Mouse (Mus musculus) bone marrow, adult 2 months (tissue): ENCODE measurements around the gene Zc3h12a.

Source experiments
- CTCF ChIP-seq: fragments of 200-500 bp; IDR thresholded peaks from 2 replicates; pipeline ENCODE4 v1.5.1; 2011; ENCODE audit warnings: low read length, control low read depth; ENCODE audit not compliant: control insufficient read depth, insufficient read depth
- POLR2A ChIP-seq: fragments of 200-500 bp; IDR thresholded peaks from 2 replicates; pipeline ENCODE4 v1.6.1; 2011; ENCODE audit warnings: low read depth, mild to moderate bottlenecking, control low read depth, low read length, borderline replicate concordance; ENCODE audit not compliant: control insufficient read depth

GRCm38 (mm10) chr4:125175591-125175990 is 48.0 kb upstream of the Zc3h12a start:
- no peak for TF ChIP-seq CTCF
- no peak for TF ChIP-seq POLR2A
